Mouse (Mus musculus): ENCODE results near the gene Dnajb5.

DNA sequence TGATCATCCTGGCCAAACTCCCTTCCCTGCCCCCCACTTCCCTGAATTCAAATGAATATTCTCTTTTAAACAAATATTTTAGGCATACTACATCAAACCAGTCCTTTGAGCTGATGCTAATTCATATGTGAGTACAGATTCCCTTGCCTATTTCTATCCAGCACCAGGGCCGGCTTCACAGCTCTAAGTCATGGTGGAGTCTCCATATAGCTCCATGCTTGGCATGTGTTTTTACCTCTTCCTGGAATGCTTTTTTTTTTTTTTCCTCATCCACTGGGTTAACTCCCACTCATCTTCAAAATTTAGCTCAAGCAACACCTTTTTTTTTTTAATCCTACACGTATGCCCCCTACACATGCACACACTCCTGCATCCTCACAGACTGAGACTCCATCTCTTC, 28.1 kb upstream of the Dnajb5 start:
- TF ChIP-seq TCF3 (IDR thresholded peaks at IDR 0.05; ENCODE audit: insufficient read length, low read depth) (no peak), TCF12 (IDR thresholded peaks at IDR 0.05; ENCODE audit: insufficient read depth, poor library complexity, severe bottlenecking) (no peak), POLR2A (IDR thresholded peaks at IDR 0.05; ENCODE audit: insufficient read length, low read depth) (no peak), MYOG (IDR thresholded peaks at IDR 0.05; ENCODE audit: control insufficient read depth in 1 of 3, insufficient read depth in 1 of 3, insufficient read length in 2 of 3, low read depth in 2 of 3) (no peak), MAX (IDR thresholded peaks at IDR 0.05; ENCODE audit: low read depth) (no peak), POLR2AphosphoS2 (IDR thresholded peaks at IDR 0.05; ENCODE audit: insufficient read length, low read depth) (no peak), E2F4 (IDR thresholded peaks at IDR 0.05; ENCODE audit: insufficient read depth) (no peak), USF1 (IDR thresholded peaks at IDR 0.05; ENCODE audit: low read depth) (no peak)

Measured in myocyte (in vitro differentiated cells).